24 mouse cellular contexts compared by ENCODE assay signal in the genomic region with DNA sequence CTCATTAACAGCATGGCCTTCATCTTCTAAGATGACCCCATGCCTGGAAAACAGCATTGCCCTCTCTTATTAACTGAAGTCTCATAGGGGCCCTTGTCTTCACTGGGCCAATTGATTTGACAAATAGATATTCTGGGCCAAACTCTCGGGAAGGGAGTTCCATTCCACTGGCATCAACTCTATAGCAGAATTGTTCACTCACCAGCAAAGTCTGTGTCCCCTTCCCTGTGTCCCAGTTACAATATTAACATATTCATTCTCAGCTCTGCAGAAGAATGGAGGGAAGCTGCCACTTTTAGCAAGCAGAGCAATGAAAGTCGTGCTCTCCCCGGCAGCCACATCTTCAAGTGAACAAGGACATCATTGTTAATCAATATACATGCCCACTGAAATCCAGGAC. TPM values are rescaled to one million over a fixed set of nuclear protein-coding genes. Genes with fewer than 3 reads are reported as not detected.
DNase-seq lines count a peak whose midpoint lies in the region; TF ChIP-seq lines count a peak whose summit lies in the region.
"Had no signal": no experiment of that assay in that cellular context is flagged by ENCODE, and none has a peak within 500 bp of the region (broad histone marks: within the 10 kb centered on the region; RNA-seq: fewer than 3 reads in every experiment).

No protein-coding gene starts in this region.

- peak overlapping the region; percentile 54; the same call in 1 of the 2 replicates for H3K27ac ChIP-seq in layer of hippocampus, adult 2 months
- H3K27ac ChIP-seq: embryonic facial prominence, embryonic 12.5 days; embryonic facial prominence, embryonic 15.5 days; heart, adult 2 months; heart, embryonic 10.5 days; heart, embryonic 13.5 days; hindbrain, embryonic 14.5 days; hindbrain, postnatal 0 days had no signal

- peak; percentile 15 for DNase-seq in cerebellum, adult 9-10 months
- no peak for DNase-seq in cerebellum, adult 18-20 months
- no peak for DNase-seq in layer of hippocampus, adult 2 months (ENCODE audit: low spot score in 2 of 2)
- DNase-seq in layer of hippocampus, adult 11-12 months (ENCODE audit: low spot score): no peak
- peak; percentile 5 for DNase-seq in right cerebral cortex, adult 18-20 months
- no peak for DNase-seq in right cerebral cortex, postnatal 14 days
- DNase-seq: adrenal gland, adult 2 months; adrenal gland, postnatal 14 days; cerebellum, postnatal 10 days; forebrain, postnatal 0 days; gastrocnemius, postnatal 10 days; gastrocnemius, postnatal 36 days; heart, adult 2 months; heart, postnatal 14 days; heart, postnatal 4 days had no signal

- no peak overlapping the region for H3K4me3 ChIP-seq in layer of hippocampus, adult 2 months
- H3K4me3 ChIP-seq: embryonic facial prominence, embryonic 12.5 days; embryonic facial prominence, embryonic 15.5 days; heart, adult 2 months; heart, embryonic 10.5 days; heart, embryonic 13.5 days had no signal

- TF ChIP-seq CTCF in layer of hippocampus, adult 2 months (conservative IDR thresholded peaks at IDR 0.05): no peak

RNA-seq across cellular contexts. Expression of a gene that starts 5.9 kb away (rescaled TPM):
- 10 to 100 TPM; 81.8 to 82.2 TPM for total RNA-seq in layer of hippocampus, adult 2 months (2021)
- total RNA-seq: common myeloid progenitor, adult 5-6 weeks; granulocyte monocyte progenitor cell, adult 5-6 weeks; MEL had no signal

Comparison
In these comparisons a context has a peak if more than half of its experiments do, and no peak if none do; other contexts are left out.
1. DNase-seq: peak in cerebellum, adult 9-10 months (single experiment) and right cerebral cortex, adult 18-20 months (single experiment); none in cerebellum, adult 18-20 months (0 of 2), layer of hippocampus, adult 2 months (0 of 2), layer of hippocampus, adult 11-12 months (single experiment) and right cerebral cortex, postnatal 14 days (single experiment).